Mouse (Mus musculus): ENCODE data around the gene Rbm15b.

The Rbm15b gene

GRCm38 (mm10) chr9:106884996-106885900, 2.0 kb downstream of the Rbm15b start:
- no peak for DNase-seq (ENCODE audit: low spot score in 2 of 2)

GRCm38 (mm10) chr9:106884306-106884705, 2.9 kb downstream of the Rbm15b start:
- DNase-seq (ENCODE audit: low spot score in 2 of 2) = no peak

- DNase-seq (ENCODE audit: low spot score in 2 of 2) = no peak
These were observed 4.1 kb downstream of the Rbm15b start for GRCm38 (mm10) chr9:106883085-106883484.

- DNase-seq (ENCODE audit: low spot score in 2 of 2) = no peak
These were observed 5.1 kb downstream of the Rbm15b start for GRCm38 (mm10) chr9:106882176-106882575.

- no peak for DNase-seq (ENCODE audit: low spot score in 2 of 2)
These were observed 6.0 kb downstream of the Rbm15b start for GRCm38 (mm10) chr9:106881071-106881755.

- DNase-seq (ENCODE audit: low spot score in 2 of 2) = no peak
These were observed 7.8 kb downstream of the Rbm15b start for GRCm38 (mm10) chr9:106879471-106879870.

- no peak for DNase-seq (ENCODE audit: low spot score in 2 of 2)
These were observed 10.6 kb downstream of the Rbm15b start for GRCm38 (mm10) chr9:106876666-106877065.

- DNase-seq (ENCODE audit: low spot score in 2 of 2) = no peak
These were observed 13.0 kb downstream of the Rbm15b start for GRCm38 (mm10) chr9:106874216-106874615.

- no peak for DNase-seq (ENCODE audit: low spot score in 2 of 2)
These were observed 29.2 kb downstream of the Rbm15b start for GRCm38 (mm10) chr9:106858036-106858435.

- DNase-seq (ENCODE audit: low spot score in 2 of 2) = no peak
These were observed 30.6 kb downstream of the Rbm15b start for GRCm38 (mm10) chr9:106856664-106857063.

- no peak for DNase-seq (ENCODE audit: low spot score in 2 of 2)
These were observed 44.4 kb downstream of the Rbm15b start for GRCm38 (mm10) chr9:106842800-106843199.

- no peak for DNase-seq (ENCODE audit: low spot score in 2 of 2)
These were observed 46.7 kb downstream of the Rbm15b start for GRCm38 (mm10) chr9:106840569-106840968.

Data from frontal cortex, postnatal 10 days (tissue).